Mouse (Mus musculus): ENCODE data around the gene Pnlip.

The Pnlip gene

GRCm38 (mm10) chr19:58652198-58652597 is at the start of gene Pnlip:
Gene Pnlip (plus strand): TSS chr19:58652498.
- DNase-seq, result no peak

- DNase-seq, result no peak
These were observed 42.6 kb upstream of the Pnlip start for GRCm38 (mm10) chr19:58609716-58610115.

GRCm38 (mm10) chr19:58612745-58613144 is 39.6 kb upstream of the Pnlip start:
- no peak for DNase-seq

DNA sequence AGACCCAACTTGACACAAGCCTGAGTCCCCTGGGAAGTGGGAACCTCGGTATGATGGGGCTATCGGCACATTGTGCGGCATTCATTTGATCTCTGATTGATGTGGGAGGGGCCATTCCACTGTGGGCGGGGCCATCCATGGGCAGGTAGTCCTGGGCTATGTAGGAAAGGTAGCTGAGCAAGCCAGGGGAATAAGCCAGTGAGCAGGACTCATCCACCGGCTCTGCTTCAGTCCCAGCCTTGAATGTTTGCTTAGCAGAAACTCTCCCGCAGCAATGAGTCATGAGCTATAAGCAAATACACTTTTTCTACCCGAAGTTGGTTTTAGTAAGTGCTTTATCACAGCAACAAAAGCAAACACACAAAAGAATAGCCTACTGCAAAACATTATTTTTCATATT is 35.7 kb upstream of the Pnlip start:
- no peak for DNase-seq

GRCm38 (mm10) chr19:58620661-58621060 is 31.6 kb upstream of the Pnlip start:
- no peak for DNase-seq

DNA sequence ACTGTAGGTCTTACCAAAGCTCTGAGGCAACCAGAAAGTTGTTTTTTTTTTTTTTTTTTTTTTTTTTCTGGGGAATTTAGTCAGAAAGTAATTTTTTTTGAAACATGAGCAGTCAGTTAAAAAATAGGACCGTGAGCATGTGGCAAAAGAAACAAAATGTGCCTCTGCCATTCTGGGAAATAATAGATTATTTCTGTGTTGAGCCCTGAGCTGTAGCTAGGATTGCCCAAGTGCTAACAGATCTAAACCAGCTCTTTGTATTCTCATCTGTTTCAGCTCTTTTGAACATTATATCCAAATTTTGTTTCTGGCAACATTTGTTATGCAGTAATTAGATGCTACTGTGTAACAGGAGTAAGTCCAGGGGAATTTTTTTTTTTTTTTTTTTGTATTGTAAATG is 30.7 kb upstream of the Pnlip start:
- DNase-seq, result no peak

DNA sequence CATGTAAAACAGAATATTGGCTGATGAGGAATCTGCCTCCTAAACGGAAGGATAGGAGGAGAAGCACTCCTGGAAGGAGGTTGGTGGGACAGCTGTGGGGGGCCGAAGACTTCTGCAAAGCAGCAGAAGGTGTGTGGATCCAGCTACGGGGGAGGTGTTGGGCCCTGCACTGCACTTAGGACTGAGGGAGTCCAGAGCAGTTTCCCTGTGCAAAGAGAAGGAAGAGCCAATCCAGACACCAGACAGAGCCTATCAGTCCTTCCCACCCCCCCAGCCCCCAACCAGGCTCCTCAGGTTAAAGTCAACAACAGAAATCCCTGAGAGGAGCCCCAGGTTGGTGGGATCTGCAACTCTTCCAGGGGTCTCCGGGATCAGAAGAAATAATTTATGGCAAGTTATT is 27.5 kb upstream of the Pnlip start:
- DNase-seq, result no peak

GRCm38 (mm10) chr19:58625254-58625947 is 26.9 kb upstream of the Pnlip start:
- no peak for DNase-seq

- no peak for DNase-seq
These were observed 24.6 kb upstream of the Pnlip start for GRCm38 (mm10) chr19:58627406-58628337.

DNA sequence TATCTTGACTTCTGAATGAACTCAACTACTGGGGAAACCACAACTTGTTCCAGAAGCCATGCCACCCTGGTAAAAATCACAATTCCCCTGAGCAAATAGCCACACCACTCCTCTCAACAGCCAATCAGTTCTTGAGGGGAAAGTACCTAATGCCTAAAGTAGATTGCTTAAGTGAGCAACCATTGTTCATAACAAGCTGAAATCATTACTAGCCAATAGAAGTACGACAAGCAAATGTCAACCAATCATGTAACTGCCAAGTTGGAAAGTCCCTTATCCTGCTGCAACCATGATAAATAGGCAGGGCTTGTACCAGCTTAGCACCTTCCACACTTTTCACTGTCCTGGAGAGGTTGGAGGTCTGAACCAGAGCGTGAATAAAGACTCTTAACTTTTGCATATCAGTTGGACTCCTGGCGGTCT is 22.9 kb upstream of the Pnlip start:
- no peak for DNase-seq

GRCm38 (mm10) chr19:58650036-58650435 is 2.3 kb upstream of the Pnlip start:
- no peak for DNase-seq

DNA sequence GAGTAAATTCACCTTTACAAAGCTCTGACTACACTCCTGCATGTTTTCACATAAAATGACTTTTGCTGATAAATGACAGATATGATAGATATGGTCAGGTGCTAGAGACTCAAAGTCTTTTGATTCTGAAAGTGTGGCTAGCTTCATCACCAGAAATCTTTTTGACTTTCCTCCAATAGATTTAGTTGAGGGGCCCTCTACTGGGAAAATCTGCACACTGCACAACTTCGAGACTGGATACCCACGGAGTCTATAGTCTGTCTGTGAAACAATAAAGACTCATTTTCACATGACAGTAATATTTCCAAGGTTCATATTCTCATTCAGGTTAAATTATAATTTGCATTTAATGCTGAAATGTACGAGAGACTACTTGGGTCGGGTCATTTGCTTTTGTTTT is 9.8 kb downstream of the Pnlip start:
- DNase-seq, result no peak

DNA sequence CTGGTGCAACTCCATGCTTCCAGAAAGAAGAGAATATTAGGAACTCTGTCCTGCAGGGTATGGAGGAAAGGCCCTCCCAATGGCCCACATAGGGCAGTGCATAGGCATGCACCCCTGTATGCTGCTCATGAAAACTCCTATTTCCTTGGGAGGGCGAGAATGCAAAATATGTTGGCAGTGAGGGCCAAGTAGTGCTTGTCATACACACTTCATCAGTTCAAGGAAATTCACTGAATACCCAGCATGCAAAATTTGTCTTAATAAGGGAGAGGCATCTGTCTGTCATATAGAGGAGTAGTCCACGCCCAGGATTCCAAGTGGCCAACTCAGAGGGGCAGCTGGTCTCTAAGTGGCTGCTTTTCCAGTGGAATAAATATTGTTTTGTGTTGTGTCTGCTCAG is 11.0 kb downstream of the Pnlip start:
- no peak for DNase-seq

DNA sequence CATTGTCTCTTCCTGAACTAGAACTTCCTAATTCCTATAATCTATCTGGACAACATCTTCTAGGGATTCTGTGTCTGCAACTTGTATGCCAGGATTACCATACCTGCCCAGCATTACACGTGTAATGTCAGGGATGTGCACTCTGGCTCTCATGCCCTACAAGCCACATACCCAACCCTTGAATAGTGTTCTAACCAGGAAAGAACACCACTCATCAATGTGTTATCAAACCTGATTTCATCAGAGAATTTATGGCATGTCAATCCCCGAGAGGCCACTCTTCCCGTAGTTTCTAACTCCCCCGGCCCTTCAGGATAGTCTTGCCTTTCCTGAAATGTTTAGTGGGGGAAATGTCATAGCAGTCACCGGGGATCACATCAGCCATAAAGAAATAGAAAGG is 12.6 kb downstream of the Pnlip start:
- no peak for DNase-seq

DNA sequence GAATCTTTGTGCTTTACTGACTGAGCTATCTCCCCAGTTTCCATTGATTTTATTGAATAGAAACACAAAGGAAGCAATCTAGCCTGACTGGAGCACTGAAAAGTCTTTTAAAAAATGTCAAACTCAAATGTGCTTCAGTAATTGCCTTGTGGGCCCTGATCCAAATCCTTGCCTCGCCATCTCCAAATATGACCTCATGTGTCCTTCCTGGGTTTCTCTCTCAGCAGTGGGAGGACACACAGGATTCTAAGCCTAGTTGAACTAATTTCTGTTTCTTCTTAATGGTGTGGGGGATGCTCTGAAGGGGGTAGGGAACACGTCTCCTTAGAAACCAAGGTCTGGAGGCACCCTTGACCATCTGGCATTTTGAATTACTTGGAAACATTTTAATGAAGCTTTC is 22.3 kb downstream of the Pnlip start:
- no peak for DNase-seq

- no peak for DNase-seq
These were observed 24.8 kb downstream of the Pnlip start for GRCm38 (mm10) chr19:58677117-58677516.

- no peak for DNase-seq
These were observed 36.6 kb downstream of the Pnlip start for GRCm38 (mm10) chr19:58688933-58689332.

- DNase-seq, result no peak
These were observed 43.0 kb downstream of the Pnlip start for GRCm38 (mm10) chr19:58695314-58695713.

DNA sequence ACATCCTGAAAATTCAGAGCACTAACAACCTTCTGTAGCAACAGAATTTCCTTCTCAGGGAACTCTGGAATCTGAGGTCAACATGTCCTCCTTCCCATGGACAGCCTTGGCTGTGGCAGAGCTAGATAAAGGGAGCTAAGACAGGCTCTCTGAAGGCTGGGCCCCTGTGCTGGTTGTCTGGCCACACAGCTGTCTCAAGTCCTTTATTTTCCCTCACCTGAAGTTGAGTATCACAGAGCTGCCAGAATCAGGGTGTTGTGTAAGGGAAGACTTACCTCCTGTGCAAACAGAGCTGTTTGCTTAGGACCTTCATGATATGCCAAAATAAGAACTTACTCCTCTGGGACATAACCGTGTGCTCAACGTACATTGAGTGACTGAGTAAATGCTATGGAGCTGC is 43.9 kb downstream of the Pnlip start:
- DNase-seq, result no peak

DNA sequence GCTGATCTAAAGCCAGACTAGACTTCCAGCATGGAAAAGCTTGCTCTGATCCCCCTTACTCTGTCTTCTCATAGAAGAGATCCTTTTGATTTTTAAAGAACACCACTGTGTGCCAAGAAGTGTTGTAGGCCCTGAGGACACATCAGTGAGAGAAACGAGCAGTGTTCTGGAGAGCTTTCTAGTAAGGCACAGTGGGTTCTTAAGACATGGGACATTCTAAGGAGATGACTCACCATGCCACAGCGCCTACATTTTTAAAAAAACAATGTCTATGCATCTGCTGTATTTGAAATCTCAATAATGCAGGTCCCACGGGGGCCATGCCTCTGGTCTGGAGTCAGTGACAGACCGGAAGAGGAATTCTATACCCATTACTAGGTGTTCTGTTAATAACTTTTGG is 52.3 kb downstream of the Pnlip start:
- DNase-seq, result no peak

GRCm38 (mm10) chr19:58708611-58709010 is 56.3 kb downstream of the Pnlip start:
- DNase-seq, result no peak

DNA sequence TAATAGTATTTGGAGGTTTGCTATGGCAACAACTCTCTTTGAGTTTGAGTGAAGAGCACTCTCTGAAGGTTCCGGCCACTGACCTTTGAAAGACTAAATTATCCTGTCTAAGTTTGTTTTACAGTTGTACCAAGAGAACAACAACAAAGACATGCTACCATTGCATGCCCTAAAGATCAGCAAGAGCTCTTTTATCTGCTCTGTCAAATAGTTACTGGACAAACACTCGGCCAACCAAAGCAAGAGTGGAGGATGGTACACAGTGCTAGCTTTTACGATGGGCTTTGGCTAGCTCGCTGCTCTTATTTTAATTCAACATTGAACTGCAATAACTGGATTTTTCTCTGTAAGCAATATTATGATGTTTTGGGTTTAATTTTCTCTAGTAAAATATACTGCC is 65.6 kb downstream of the Pnlip start:
- no peak for DNase-seq

DNA sequence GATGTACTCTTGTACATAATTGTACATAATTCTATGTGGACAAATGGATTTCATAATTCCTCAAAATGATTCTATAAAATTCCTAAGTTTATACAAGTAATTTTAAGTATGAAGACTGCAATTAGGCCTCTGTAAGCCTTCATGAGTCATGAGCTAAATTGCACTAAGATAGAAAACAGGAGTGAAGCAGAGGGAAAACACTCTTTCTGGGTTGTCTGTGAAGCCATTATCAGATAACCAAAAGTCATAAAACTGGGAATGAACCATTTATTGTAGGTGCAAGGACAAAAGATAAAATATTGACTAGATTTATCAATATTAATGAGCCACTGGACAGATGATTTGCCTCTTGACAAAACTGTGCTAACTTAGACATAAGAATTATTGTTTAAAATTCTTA is 68.1 kb downstream of the Pnlip start:
- no peak for DNase-seq

DNA sequence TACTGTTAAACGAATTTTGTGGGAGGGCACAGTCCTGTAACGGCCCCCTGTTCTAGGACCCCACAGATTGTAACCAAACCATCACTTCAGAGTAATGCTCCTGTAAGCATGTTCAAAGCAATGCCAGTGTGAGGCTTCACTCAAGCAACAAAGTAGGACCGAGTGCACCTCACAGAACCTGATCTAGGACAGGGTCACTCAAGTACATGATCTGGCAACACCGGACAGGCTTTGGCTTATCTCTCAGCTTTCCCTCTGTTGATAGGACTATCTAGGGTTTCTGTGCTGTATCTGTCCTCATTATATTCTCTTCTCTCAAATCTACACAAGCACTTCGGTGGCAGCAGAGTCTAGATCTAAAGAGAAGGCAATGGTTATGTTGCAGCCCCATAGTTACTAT is 74.3 kb downstream of the Pnlip start:
- no peak for DNase-seq

Measured in cerebellum, adult 11-12 months (tissue).